Mouse (Mus musculus) MEL (cell line): Measurements from ENCODE around the gene Dgcr8. TPM values are rescaled to one million over a fixed set of nuclear protein-coding genes. Genes with fewer than 3 reads are reported as not detected.

Source experiments
- DNase-seq: peaks from one replicate; pipeline ENCODE4 v3.0.0; 2011; ENCODE audit warnings: low read depth, low spot score
- H3K27ac ChIP-seq: 2 replicates; pipeline ENCODE4 v1.5.1; 2012; ENCODE audit warnings: low read depth, mild to moderate bottlenecking, control low read depth, low read length, moderate library complexity; ENCODE audit not compliant: control insufficient read depth
- H3K27me3 ChIP-seq, 2 experiments: fragments of 150-350 bp in 1 of 2; sonication (generic) in 1 of 2; 2 replicates each; pipeline ENCODE4 v1.6.1; 2012; ENCODE audit warnings: low read length in 2 of 2, mild to moderate bottlenecking in 2 of 2, improper control_type of control experiment in 1 of 2, moderate library complexity in 1 of 2; ENCODE audit not compliant: insufficient read depth in 2 of 2, control insufficient read depth in 1 of 2
- H3K36me3 ChIP-seq, 2 experiments: 2 replicates each; pipeline ENCODE4 v1.6.1; 2012 to 2014; ENCODE audit warnings: low read length in 2 of 2, improper control_type of control experiment in 1 of 2, inconsistent platforms in 1 of 2, mild to moderate bottlenecking in 1 of 2; ENCODE audit not compliant: insufficient read depth in 2 of 2, control insufficient read depth in 1 of 2
- H3K4me1 ChIP-seq, 2 experiments: fragments of 150-350 bp in 1 of 2; sonication (generic) in 1 of 2; 2 replicates each; pipeline ENCODE4 v1.6.1; 2012; ENCODE audit warnings: low read length in 2 of 2, improper control_type of control experiment in 1 of 2, mild to moderate bottlenecking in 1 of 2; ENCODE audit not compliant: insufficient read depth in 2 of 2, control insufficient read depth in 1 of 2
- H3K4me3 ChIP-seq, 2 experiments: fragments of 150-350 bp in 1 of 2; sonication (generic) in 1 of 2; 2 replicates each; pipeline ENCODE4 v1.5.1; 2012; ENCODE audit warnings: low read depth in 2 of 2, low read length in 2 of 2, mild to moderate bottlenecking in 2 of 2, moderate library complexity in 2 of 2, control low read depth in 1 of 2, improper control_type of control experiment in 1 of 2; ENCODE audit not compliant: control insufficient read depth in 1 of 2, insufficient read depth in 1 of 2
- H3K79me2 ChIP-seq: 2 replicates; pipeline ENCODE4 v1.6.1; 2012; ENCODE audit warnings: mild to moderate bottlenecking, low read length, moderate library complexity; ENCODE audit not compliant: control insufficient read depth, poor library complexity, insufficient read depth
- H3K9ac ChIP-seq: 2 replicates; pipeline ENCODE4 v1.6.1; 2012; ENCODE audit warnings: low read depth, mild to moderate bottlenecking, control low read depth, low read length, moderate library complexity; ENCODE audit not compliant: control insufficient read depth, poor library complexity, severe bottlenecking
- H3K9me3 ChIP-seq: fragments of 150-350 bp; sonication (generic); replicated peaks from 2 replicates; pipeline ENCODE4 v1.6.1; 2012; ENCODE audit warnings: mild to moderate bottlenecking, low read length, improper control_type of control experiment, moderate library complexity; ENCODE audit not compliant: insufficient read depth
- CHD1 ChIP-seq: IDR thresholded peaks from 2 replicates; pipeline ENCODE4 v1.6.1; 2012; ENCODE audit warnings: low read depth, mild to moderate bottlenecking, inconsistent platforms, low read length, improper control_type of control experiment
- CHD2 ChIP-seq: IDR thresholded peaks from 2 replicates; pipeline ENCODE4 v1.6.1; 2011; ENCODE audit warnings: low read length, improper control_type of control experiment
- CTCF ChIP-seq, 3 experiments: IDR thresholded peaks in 2 of 3; conservative IDR thresholded peaks in 1 of 3; 2 replicates each; pipeline ENCODE4 v1.5.1; 2011 to 2012; ENCODE audit warnings: low read length in 3 of 3, low read depth in 2 of 3, mild to moderate bottlenecking in 2 of 3, improper control_type of control experiment in 1 of 3, inconsistent platforms in 1 of 3, mixed read lengths in 1 of 3, moderate library complexity in 1 of 3; ENCODE audit not compliant: control insufficient read depth in 1 of 3, insufficient read depth in 1 of 3, poor library complexity in 1 of 3, severe bottlenecking in 1 of 3
- E2F4 ChIP-seq: IDR thresholded peaks from 2 replicates; pipeline ENCODE4 v1.6.1; 2011; ENCODE audit warnings: low read depth, low read length, improper control_type of control experiment, borderline replicate concordance
- ELF1 ChIP-seq: IDR thresholded peaks from 2 replicates; pipeline ENCODE4 v1.6.1; 2014; ENCODE audit warnings: low read depth, mild to moderate bottlenecking, inconsistent platforms, low read length, improper control_type of control experiment, moderate library complexity
- ETS1 ChIP-seq: IDR thresholded peaks from 2 replicates; pipeline ENCODE4 v1.6.1; 2012; ENCODE audit warnings: low read depth, mild to moderate bottlenecking, inconsistent platforms, low read length, improper control_type of control experiment, moderate library complexity
- HCFC1 ChIP-seq: IDR thresholded peaks from 2 replicates; pipeline ENCODE4 v1.6.1; 2012; ENCODE audit warnings: low read depth, mild to moderate bottlenecking, inconsistent platforms, low read length, improper control_type of control experiment, moderate library complexity
- KAT2A ChIP-seq: conservative IDR thresholded peaks from 2 replicates; pipeline ENCODE4 v1.6.1; 2012; ENCODE audit warnings: low read depth, low read length, improper control_type of control experiment, inconsistent platforms
- MAFK ChIP-seq: IDR thresholded peaks from 2 replicates; pipeline ENCODE4 v1.6.1; 2011; ENCODE audit warnings: low read depth, mild to moderate bottlenecking, low read length, improper control_type of control experiment, borderline replicate concordance
- MAX ChIP-seq: IDR thresholded peaks from 2 replicates; pipeline ENCODE4 v1.6.1; 2011; ENCODE audit warnings: low read length, improper control_type of control experiment
- MXI1 ChIP-seq: IDR thresholded peaks from 2 replicates; pipeline ENCODE4 v1.6.1; 2011; ENCODE audit warnings: mild to moderate bottlenecking, low read depth, low read length, improper control_type of control experiment
- MYB ChIP-seq: IDR thresholded peaks from 2 replicates; pipeline ENCODE4 v1.6.1; 2011; ENCODE audit warnings: mild to moderate bottlenecking, low read depth, low read length, improper control_type of control experiment
- MYC ChIP-seq: IDR thresholded peaks from 2 replicates; pipeline ENCODE4 v1.6.1; 2011; ENCODE audit warnings: low read depth, mild to moderate bottlenecking, low read length, improper control_type of control experiment, moderate library complexity
- NRF1 ChIP-seq: IDR thresholded peaks from 2 replicates; pipeline ENCODE4 v1.6.1; 2014; ENCODE audit warnings: low read depth, mild to moderate bottlenecking, inconsistent platforms, low read length, improper control_type of control experiment, moderate library complexity; ENCODE audit not compliant: poor library complexity, insufficient read depth, severe bottlenecking
- POLR2A ChIP-seq, 2 experiments: IDR thresholded peaks; 2 replicates each; pipeline ENCODE4 v1.6.1; 2011 to 2012; ENCODE audit warnings: low read length in 2 of 2, mild to moderate bottlenecking in 2 of 2, control low read depth in 1 of 2, improper control_type of control experiment in 1 of 2, low read depth in 1 of 2, moderate library complexity in 1 of 2; ENCODE audit not compliant: control insufficient read depth in 1 of 2, insufficient read depth in 1 of 2, poor library complexity in 1 of 2
- POLR2AphosphoS5 ChIP-seq: IDR thresholded peaks from 2 replicates; pipeline ENCODE4 v1.6.1; 2012; ENCODE audit warnings: low read depth, borderline replicate concordance, mild to moderate bottlenecking, inconsistent platforms, low read length, moderate library complexity, mixed read lengths
- RAD21 ChIP-seq: IDR thresholded peaks from 2 replicates; pipeline ENCODE4 v1.6.1; 2011; ENCODE audit warnings: mild to moderate bottlenecking, low read depth, low read length, improper control_type of control experiment
- SMC3 ChIP-seq: IDR thresholded peaks from 2 replicates; pipeline ENCODE4 v1.6.1; 2011; ENCODE audit warnings: low read depth, low read length, improper control_type of control experiment
- TAL1 ChIP-seq: IDR thresholded peaks from 2 replicates; pipeline ENCODE4 v1.6.1; 2012; ENCODE audit warnings: mild to moderate bottlenecking, inconsistent platforms, low read length, moderate library complexity, mixed read lengths
- TCF12 ChIP-seq: IDR thresholded peaks from 2 replicates; pipeline ENCODE4 v1.6.1; 2014; ENCODE audit warnings: low read depth, mild to moderate bottlenecking, inconsistent platforms, low read length, improper control_type of control experiment, moderate library complexity
- USF2 ChIP-seq, 2 experiments: IDR thresholded peaks; 2 replicates each; pipeline ENCODE4 v1.6.1; 2011 to 2012; ENCODE audit warnings: improper control_type of control experiment in 2 of 2, low read length in 2 of 2, borderline replicate concordance in 1 of 2, inconsistent platforms in 1 of 2, low read depth in 1 of 2, mild to moderate bottlenecking in 1 of 2; ENCODE audit not compliant: insufficient read depth in 1 of 2
- ZC3H11A ChIP-seq: IDR thresholded peaks from 2 replicates; pipeline ENCODE4 v1.6.1; 2012; ENCODE audit warnings: low read depth, mild to moderate bottlenecking, inconsistent platforms, low read length, improper control_type of control experiment
- ZKSCAN1 ChIP-seq: IDR thresholded peaks from 2 replicates; pipeline ENCODE4 v1.6.1; 2012; ENCODE audit warnings: low read depth, mild to moderate bottlenecking, inconsistent platforms, low read length, improper control_type of control experiment, moderate library complexity
- ZMIZ1 ChIP-seq: IDR thresholded peaks from 2 replicates; pipeline ENCODE4 v1.6.1; 2012; ENCODE audit warnings: low read depth, mild to moderate bottlenecking, inconsistent platforms, low read length, improper control_type of control experiment, moderate library complexity
- ZNF384 ChIP-seq: IDR thresholded peaks from 2 replicates; pipeline ENCODE4 v1.6.1; 2012; ENCODE audit warnings: low read depth, mild to moderate bottlenecking, inconsistent platforms, low read length, improper control_type of control experiment
- polyA plus RNA-seq, 2 experiments: library from polyadenylated mRNA; stranded (reverse) in 1 of 2; unstranded in 1 of 2; fragments of >175 nt in 1 of 2; fragments of >200 nt in 1 of 2; gene quantifications; 2 replicates each; pipeline versions ENCODE4 v1.2.1 to v1.2.4; 2012; ENCODE audit warnings: low replicate concordance in 2 of 2, low read depth in 1 of 2; ENCODE audit not compliant: insufficient read length in 2 of 2, insufficient read depth in 1 of 2, missing spikeins in 1 of 2
- total RNA-seq: library from RNA; depleted of rRNA; stranded (reverse); fragments of 300-350 nt; gene quantifications from 2 replicates; pipeline ENCODE4 v1.2.3, GENCODE M21; 2012

Gene Dgcr8
- total and polyA plus RNA-seq, 3 experiments = 39.6 to 40.3 TPM; not detected in 1

DNA sequence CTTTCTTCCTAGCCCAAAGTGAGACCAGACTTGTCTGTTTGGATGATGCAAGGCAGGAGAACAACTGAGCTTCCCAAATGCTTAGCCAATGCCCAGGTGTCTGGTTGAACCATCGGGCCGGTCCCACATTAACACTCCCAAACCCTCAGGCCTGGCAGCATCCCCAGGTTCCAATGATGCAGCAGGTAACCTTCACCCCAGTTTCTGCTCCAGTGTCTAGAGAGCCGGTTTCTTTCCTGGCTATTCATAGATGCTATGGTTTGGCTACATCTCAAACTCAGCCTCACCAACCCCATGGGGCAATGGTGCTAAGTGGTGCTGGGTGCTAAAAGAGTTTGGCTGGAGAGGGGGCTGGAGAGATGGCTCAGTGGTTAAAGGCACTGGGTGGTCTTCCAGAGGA, 46.9 kb upstream of the Dgcr8 start:
- peaks cover 9 to 15% of the 10 kb centered on the region in 2 experiments for H3K36me3 ChIP-seq

GRCm38 (mm10) chr16:18333976-18334375, 44.9 kb upstream of the Dgcr8 start:
- Histone ChIP-seq H3K27me3 (no peaks in the 10 kb centered on the region), H3K9me3 (no peaks in the 10 kb centered on the region), H3K27ac (no peak overlapping the region), H3K79me2 (peaks cover 2% of the 10 kb centered on the region; the same call in 1 of the 2 replicates), H3K36me3 (peaks cover 9 to 11% of the 10 kb centered on the region in 2 experiments), H3K9ac (no peak overlapping the region), H3K4me1 (peaks cover 0 to 9% of the 10 kb centered on the region in 2 experiments; a peak in 2 of 4 replicates), H3K4me3 (no peak overlapping the region)
- TF ChIP-seq MXI1 (no peak), MAFK (no peak), HCFC1 (no peak), POLR2AphosphoS5 (no peak), ZC3H11A (no peak), SMC3 (no peak), POLR2A (IDR thresholded peaks at IDR 0.05; ENCODE audit: control insufficient read depth in 1 of 2, insufficient read depth in 1 of 2, low read depth in 1 of 2, low read length in 2 of 2, poor library complexity in 1 of 2) (no peak), ETS1 (no peak), NRF1 (no peak), CTCF (IDR thresholded peaks at IDR 0.05 in 2 of 3, conservative IDR thresholded peaks at IDR 0.05 in 1 of 3; ENCODE audit: control insufficient read depth in 1 of 3, insufficient read depth in 1 of 3, low read depth in 2 of 3, low read length in 3 of 3, poor library complexity in 1 of 3, severe bottlenecking in 1 of 3) (no peak), MYB (no peak), ZKSCAN1 (no peak), MYC (no peak), TAL1 (no peak), E2F4 (no peak), CHD2 (no peak), TCF12 (no peak), CHD1 (no peak), ZNF384 (no peak), ZMIZ1 (no peak)
- DNase-seq = peak; percentile 28

More for the DNA sequence above, 46.9 kb upstream of the Dgcr8 start:
- Histone ChIP-seq H3K9ac (no peak overlapping the region), H3K27ac (no peak overlapping the region), H3K27me3 (no peaks in the 10 kb centered on the region), H3K4me3 (no peak overlapping the region), H3K4me1 (peaks cover under 1 to 10% of the 10 kb centered on the region in 2 experiments; a peak in 3 of 4 replicates), H3K9me3 (no peaks in the 10 kb centered on the region), H3K79me2 (peaks cover 3% of the 10 kb centered on the region; the same call in 1 of the 2 replicates)
- DNase-seq = no peak
- no peak for TF ChIP-seq TCF12
- no peak for TF ChIP-seq ELF1
- no peak for TF ChIP-seq RAD21
- TF ChIP-seq USF2 (IDR thresholded peaks at IDR 0.05; ENCODE audit: borderline replicate concordance in 1 of 2, insufficient read depth in 1 of 2, low read depth in 1 of 2, low read length in 2 of 2) = no peak
- no peak for TF ChIP-seq ETS1
- TF ChIP-seq MAX = no peak
- no peak for TF ChIP-seq ZNF384
- no peak for TF ChIP-seq HCFC1
- TF ChIP-seq KAT2A = no peak
- no peak for TF ChIP-seq ZKSCAN1
- no peak for TF ChIP-seq MYC
